Mouse (Mus musculus) myocyte (in vitro differentiated cells): ENCODE data around the gene Hmmr.

Experiments used
- CEBPB ChIP-seq: IDR thresholded peaks from 2 replicates; pipeline ENCODE4 v1.6.1; 2011; ENCODE audit warnings: mild to moderate bottlenecking, moderate library complexity; ENCODE audit not compliant: poor library complexity, insufficient read depth, severe bottlenecking
- MAX ChIP-seq: IDR thresholded peaks from one replicate; pipeline ENCODE4 v1.6.1; 2011; ENCODE audit warnings: low read depth, mild to moderate bottlenecking, control low read depth
- MYOG ChIP-seq, 3 experiments: IDR thresholded peaks; one replicate each; pipeline ENCODE4 v1.6.1; 2011; ENCODE audit warnings: control low read depth in 2 of 3, low read depth in 2 of 3, mild to moderate bottlenecking in 2 of 3; ENCODE audit not compliant: insufficient read length in 2 of 3, control insufficient read depth in 1 of 3, insufficient read depth in 1 of 3
- POLR2A ChIP-seq: IDR thresholded peaks from one replicate; pipeline ENCODE4 v1.6.1; 2011; ENCODE audit warnings: low read depth, mild to moderate bottlenecking, control low read depth, moderate library complexity; ENCODE audit not compliant: insufficient read length
- POLR2AphosphoS2 ChIP-seq: IDR thresholded peaks from one replicate; pipeline ENCODE4 v1.6.1; 2011; ENCODE audit warnings: low read depth, control low read depth; ENCODE audit not compliant: insufficient read length
- REST ChIP-seq: IDR thresholded peaks from one replicate; pipeline ENCODE4 v1.6.1; 2011; ENCODE audit warnings: mild to moderate bottlenecking, control low read depth, moderate library complexity; ENCODE audit not compliant: insufficient read depth, insufficient read length
- SRF ChIP-seq: IDR thresholded peaks from one replicate; pipeline ENCODE4 v1.6.1; 2011; ENCODE audit warnings: low read depth; ENCODE audit not compliant: control insufficient read depth, insufficient read length
- TCF12 ChIP-seq: IDR thresholded peaks from one replicate; pipeline ENCODE4 v1.6.1; 2011; ENCODE audit warnings: mild to moderate bottlenecking, control low read depth; ENCODE audit not compliant: poor library complexity, insufficient read depth, severe bottlenecking
- USF1 ChIP-seq: IDR thresholded peaks from one replicate; pipeline ENCODE4 v1.6.1; 2011; ENCODE audit warnings: low read depth, mild to moderate bottlenecking, control low read depth, moderate library complexity

GRCm38 (mm10) chr11:40755968-40756367 is 22.7 kb upstream of the Hmmr start:
- TF ChIP-seq POLR2A (no peak), TCF12 (no peak), MYOG (IDR thresholded peaks at IDR 0.05; ENCODE audit: control insufficient read depth in 1 of 3, insufficient read depth in 1 of 3, insufficient read length in 2 of 3, low read depth in 2 of 3) (no peak), USF1 (no peak), SRF (no peak), POLR2AphosphoS2 (no peak), REST (no peak), CEBPB (no peak), MAX (no peak)
